Mouse (Mus musculus): ENCODE results near the gene Sim2. TPM values are rescaled to one million over a fixed set of nuclear protein-coding genes. Genes with fewer than 3 reads are reported as not detected.

Gene Sim2
- polyA plus RNA-seq, 1 experiment from 2014 or later, result 4.3 TPM

DNA sequence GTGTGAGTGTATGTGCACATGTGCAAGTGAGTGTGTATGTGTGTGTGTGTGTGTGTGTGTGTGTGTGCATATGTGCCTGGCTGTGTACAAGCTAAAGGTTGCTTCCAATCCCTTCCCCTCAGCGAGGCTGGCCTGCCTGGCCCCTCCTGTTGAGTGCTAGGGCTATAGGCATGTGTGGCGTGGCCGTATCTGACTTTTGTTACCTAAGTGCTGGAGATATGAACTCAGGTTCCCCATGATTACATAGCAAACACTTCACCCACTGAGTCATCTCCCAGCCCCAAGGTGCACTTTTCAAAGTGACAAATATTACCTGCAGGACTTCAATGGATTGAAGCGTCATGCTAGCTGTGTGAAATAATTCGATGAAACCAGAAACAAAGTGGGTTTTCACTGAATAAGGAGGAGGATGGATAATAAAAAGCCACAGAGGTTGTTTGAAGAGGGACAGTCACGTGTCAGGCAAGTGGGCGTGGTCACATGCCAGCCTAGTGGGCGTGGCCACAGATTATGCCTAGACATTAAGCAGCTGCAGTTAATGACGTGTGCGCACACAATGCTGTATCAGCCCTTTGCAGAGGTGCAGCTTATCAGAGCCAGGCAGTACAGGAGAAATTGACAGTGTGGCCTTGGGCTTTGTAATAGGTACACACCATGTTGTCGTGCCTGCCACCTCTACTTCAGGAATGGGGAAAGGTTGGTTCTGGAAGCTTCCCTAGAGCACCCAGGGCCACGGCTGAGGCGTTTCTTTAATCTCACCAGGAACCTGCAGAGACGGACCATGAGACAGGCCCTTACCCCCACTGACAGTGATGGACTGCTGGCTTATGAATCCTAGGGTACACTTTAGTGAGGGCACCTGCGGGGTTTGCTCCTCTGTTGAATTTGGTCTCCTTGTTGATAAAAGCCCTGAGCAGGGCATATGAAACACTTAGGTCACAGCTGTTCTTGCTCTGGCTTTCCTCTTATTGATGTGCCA lies 65.7 kb downstream of the Sim2 start:
- no peaks in the 10 kb centered on the region for H3K9me3 ChIP-seq
- no peak overlapping the region for H3K4me2 ChIP-seq (replicated peaks)
- no peak overlapping the region for H3K4me3 ChIP-seq
- H3K27ac ChIP-seq, result no peak overlapping the region
- H3K27me3 ChIP-seq, result peaks cover 8% of the 10 kb centered on the region
- no peak for ATAC-seq (ENCODE audit: insufficient number of reproducible peaks, insufficient read depth, low FRiP score, low TSS enrichment)
- H3K9ac ChIP-seq, result no peak overlapping the region
- peaks cover 20% of the 10 kb centered on the region for H3K4me1 ChIP-seq
- H3K36me3 ChIP-seq, result no peaks in the 10 kb centered on the region
- WGBS, result 79% methylated on average over 15 of the region's 15 CpGs

DNA sequence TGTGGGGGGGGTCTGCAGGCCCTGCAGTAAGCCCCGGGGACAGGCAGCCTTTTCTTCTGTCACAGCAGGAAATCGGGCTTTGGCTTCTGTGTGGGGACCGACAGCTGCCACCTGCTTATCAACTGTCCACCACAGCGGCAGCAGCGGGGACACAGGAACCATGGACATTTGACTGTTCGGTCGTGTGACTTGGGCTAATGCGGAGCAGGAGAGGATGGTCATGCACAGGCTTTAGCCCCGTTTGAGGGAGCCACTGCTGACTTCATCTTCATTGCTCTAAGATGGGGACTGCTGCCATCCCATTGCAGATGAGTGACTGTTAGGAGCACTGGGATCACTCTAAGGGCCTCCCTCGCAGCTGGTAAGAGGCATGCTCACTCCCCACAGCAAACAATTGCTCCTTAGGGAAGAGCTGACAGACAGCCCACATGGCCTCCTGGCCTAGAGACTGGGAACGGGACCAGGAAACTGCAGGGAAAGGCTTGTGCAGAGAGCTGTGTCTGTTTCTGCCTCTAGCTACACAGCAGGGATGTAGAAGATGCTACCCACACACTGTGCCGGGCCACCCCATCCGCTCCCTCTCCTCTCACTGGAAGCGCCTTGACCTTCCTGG lies 70.4 kb downstream of the Sim2 start:
- 30% methylated on average over 14 of the region's 14 CpGs for WGBS
- no peak overlapping the region for H3K4me3 ChIP-seq
- peaks cover 13% of the 10 kb centered on the region for H3K4me1 ChIP-seq
- no peaks in the 10 kb centered on the region for H3K9me3 ChIP-seq
- no peak overlapping the region for H3K27ac ChIP-seq
- no peak overlapping the region for H3K4me2 ChIP-seq (replicated peaks)
- H3K9ac ChIP-seq, result no peak overlapping the region
- H3K36me3 ChIP-seq, result no peaks in the 10 kb centered on the region
- H3K27me3 ChIP-seq, result peaks cover 13% of the 10 kb centered on the region
- 0 out of 2 replicates have a peak, but pooled peaks have one; percentile 38 for ATAC-seq (ENCODE audit: insufficient number of reproducible peaks, insufficient read depth, low FRiP score, low TSS enrichment)

DNA sequence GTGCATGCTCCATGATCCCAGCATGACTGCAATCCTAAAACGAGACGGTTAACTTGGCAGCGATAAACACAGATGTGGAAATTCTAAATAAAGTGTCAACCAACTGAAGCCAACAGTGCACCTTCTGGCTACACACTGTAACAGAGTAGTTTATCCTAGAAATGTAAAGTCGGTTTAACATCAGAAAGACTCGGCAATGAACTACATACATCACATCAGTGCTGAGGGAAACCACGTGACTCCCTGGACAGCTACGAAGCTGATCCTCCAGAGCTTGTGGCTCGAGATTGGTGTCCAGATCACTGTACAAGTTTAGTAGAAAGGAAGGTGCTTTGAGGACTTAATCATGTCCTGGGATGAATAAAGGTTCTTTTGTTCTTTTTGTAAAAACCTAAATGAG lies 73.1 kb downstream of the Sim2 start:
- no peak overlapping the region for H3K4me3 ChIP-seq
- ATAC-seq (ENCODE audit: insufficient number of reproducible peaks, insufficient read depth, low FRiP score, low TSS enrichment), result no peak
- H3K9me3 ChIP-seq, result no peaks in the 10 kb centered on the region
- H3K9ac ChIP-seq, result no peak overlapping the region
- H3K27ac ChIP-seq, result no peak overlapping the region
- H3K36me3 ChIP-seq, result no peaks in the 10 kb centered on the region
- H3K4me2 ChIP-seq (replicated peaks), result no peak overlapping the region
- H3K4me1 ChIP-seq, result peaks cover 13% of the 10 kb centered on the region
- peaks cover 16% of the 10 kb centered on the region for H3K27me3 ChIP-seq
- 63% methylated on average over 8 of the region's 8 CpGs for WGBS

DNA sequence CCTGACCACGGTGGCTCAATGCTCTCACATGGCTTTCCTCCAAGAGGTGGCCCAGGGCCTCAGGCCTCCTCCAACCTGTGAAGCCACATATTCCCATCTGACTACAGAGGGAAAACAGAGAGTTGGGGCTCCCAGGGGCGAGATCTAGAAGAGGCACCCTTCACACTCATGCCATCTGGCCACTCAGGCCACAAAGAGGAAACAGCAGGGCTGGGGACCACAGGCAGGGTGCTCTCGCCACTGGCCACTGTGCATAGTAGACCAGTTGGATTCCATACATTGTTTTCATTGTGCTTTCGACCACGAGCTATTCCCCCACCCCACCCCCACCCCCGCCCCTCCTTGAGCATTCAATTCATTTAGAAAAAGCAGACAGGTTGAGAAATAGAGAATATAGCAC lies 77.3 kb downstream of the Sim2 start:
- no peaks in the 10 kb centered on the region for H3K36me3 ChIP-seq
- H3K9me3 ChIP-seq, result no peaks in the 10 kb centered on the region
- ATAC-seq (ENCODE audit: insufficient number of reproducible peaks, insufficient read depth, low FRiP score, low TSS enrichment), result no peak
- H3K4me3 ChIP-seq, result no peak overlapping the region
- no peak overlapping the region for H3K9ac ChIP-seq
- no peak overlapping the region for H3K27ac ChIP-seq
- WGBS, result 57% methylated on average over 6 of the region's 6 CpGs
- H3K27me3 ChIP-seq, result 0 out of 2 replicates have a peak, but pooled peaks cover 3% of the 10 kb centered on the region
- H3K4me1 ChIP-seq, result peaks cover 19% of the 10 kb centered on the region
- no peak overlapping the region for H3K4me2 ChIP-seq (replicated peaks)

DNA sequence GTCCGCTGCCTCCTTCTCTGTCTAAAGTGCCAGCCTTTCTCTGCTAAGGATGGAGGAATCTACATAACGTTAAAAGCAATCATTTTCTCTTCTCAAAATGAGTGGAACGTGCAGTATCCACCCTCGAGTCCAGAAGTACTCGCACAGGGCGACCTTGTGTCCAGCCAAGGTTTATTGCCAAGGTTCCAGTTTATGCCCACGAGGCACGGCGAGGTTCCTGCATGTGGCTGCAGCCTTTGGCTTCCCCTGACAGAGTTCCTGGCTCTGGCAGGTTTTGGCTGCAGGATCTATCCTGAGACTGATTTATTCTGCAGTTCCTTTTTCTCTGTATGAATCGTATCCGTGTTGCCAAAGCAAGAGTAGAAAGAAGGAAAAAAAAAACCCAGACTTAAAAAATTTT lies 78.3 kb downstream of the Sim2 start:
- H3K36me3 ChIP-seq, result no peaks in the 10 kb centered on the region
- no peak overlapping the region for H3K9ac ChIP-seq
- no peak for ATAC-seq (ENCODE audit: insufficient number of reproducible peaks, insufficient read depth, low FRiP score, low TSS enrichment)
- no peak overlapping the region for H3K27ac ChIP-seq
- H3K27me3 ChIP-seq, result 0 out of 2 replicates have a peak, but pooled peaks cover 3% of the 10 kb centered on the region
- no peak overlapping the region for H3K4me2 ChIP-seq (replicated peaks)
- 85% methylated on average over 11 of the region's 11 CpGs for WGBS
- H3K9me3 ChIP-seq, result no peaks in the 10 kb centered on the region
- H3K4me3 ChIP-seq, result no peak overlapping the region
- H3K4me1 ChIP-seq, result peaks cover 19% of the 10 kb centered on the region

DNA sequence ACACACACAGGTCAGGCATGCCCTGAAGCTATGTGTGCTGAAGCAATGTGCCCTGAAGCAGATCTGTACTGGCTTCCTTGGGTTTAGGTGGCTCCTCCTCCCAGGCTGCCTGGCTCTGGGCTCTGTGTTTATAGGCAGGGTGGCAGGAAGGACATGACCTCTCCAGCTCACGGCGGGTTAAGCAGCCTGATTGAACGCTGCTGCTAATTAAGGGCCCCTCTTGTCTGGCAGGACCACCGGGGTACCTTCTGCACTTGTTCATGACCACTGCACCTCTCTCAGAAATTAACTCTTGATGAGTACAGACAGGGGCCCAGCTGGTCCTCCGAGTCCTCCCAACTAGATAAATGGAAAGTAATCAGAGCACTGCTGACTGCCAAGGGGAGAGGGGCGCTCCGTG lies 79.5 kb downstream of the Sim2 start:
- Histone ChIP-seq H3K4me1 (peaks cover 19% of the 10 kb centered on the region), H3K36me3 (no peaks in the 10 kb centered on the region), H3K9me3 (no peaks in the 10 kb centered on the region), H3K27me3 (0 out of 2 replicates have a peak, but pooled peaks cover 3% of the 10 kb centered on the region), H3K9ac (no peak overlapping the region), H3K4me3 (no peak overlapping the region), H3K27ac (no peak overlapping the region), H3K4me2 (replicated peaks) (no peak overlapping the region)
- WGBS, result 11% methylated on average over 7 of the region's 7 CpGs
- peak; percentile 65; the same call in 1 of the 2 replicates for ATAC-seq (ENCODE audit: insufficient number of reproducible peaks, insufficient read depth, low FRiP score, low TSS enrichment)

DNA sequence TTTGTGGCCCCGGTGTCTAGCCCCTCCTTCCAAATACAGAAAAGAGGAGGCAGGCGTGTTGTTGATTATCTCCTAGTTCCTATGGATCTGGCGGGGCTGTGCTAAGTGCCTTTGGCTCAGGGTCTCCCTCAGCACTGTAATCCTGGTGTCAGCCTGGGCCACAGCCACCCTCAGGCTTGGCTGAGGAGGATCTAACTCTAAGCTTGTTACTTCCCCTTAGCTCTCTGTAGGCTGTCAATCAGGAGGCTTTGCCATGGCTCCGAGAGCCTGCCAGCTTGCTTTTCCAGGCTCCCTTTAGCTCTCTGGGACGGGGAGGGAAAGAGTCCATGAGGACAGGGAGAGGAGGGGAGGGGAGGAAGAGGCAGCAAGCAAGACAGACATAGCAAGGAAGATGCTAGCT lies 80.2 kb downstream of the Sim2 start:
- no peaks in the 10 kb centered on the region for H3K36me3 ChIP-seq
- H3K4me3 ChIP-seq, result no peak overlapping the region
- peaks cover 19% of the 10 kb centered on the region for H3K4me1 ChIP-seq
- H3K27ac ChIP-seq, result no peak overlapping the region
- no peak overlapping the region for H3K4me2 ChIP-seq (replicated peaks)
- no peak for ATAC-seq (ENCODE audit: insufficient number of reproducible peaks, insufficient read depth, low FRiP score, low TSS enrichment)
- no peak overlapping the region for H3K9ac ChIP-seq
- H3K27me3 ChIP-seq, result 0 out of 2 replicates have a peak, but pooled peaks cover 3% of the 10 kb centered on the region
- no peaks in the 10 kb centered on the region for H3K9me3 ChIP-seq
- WGBS, result 11% methylated on average over 5 of the region's 5 CpGs

DNA sequence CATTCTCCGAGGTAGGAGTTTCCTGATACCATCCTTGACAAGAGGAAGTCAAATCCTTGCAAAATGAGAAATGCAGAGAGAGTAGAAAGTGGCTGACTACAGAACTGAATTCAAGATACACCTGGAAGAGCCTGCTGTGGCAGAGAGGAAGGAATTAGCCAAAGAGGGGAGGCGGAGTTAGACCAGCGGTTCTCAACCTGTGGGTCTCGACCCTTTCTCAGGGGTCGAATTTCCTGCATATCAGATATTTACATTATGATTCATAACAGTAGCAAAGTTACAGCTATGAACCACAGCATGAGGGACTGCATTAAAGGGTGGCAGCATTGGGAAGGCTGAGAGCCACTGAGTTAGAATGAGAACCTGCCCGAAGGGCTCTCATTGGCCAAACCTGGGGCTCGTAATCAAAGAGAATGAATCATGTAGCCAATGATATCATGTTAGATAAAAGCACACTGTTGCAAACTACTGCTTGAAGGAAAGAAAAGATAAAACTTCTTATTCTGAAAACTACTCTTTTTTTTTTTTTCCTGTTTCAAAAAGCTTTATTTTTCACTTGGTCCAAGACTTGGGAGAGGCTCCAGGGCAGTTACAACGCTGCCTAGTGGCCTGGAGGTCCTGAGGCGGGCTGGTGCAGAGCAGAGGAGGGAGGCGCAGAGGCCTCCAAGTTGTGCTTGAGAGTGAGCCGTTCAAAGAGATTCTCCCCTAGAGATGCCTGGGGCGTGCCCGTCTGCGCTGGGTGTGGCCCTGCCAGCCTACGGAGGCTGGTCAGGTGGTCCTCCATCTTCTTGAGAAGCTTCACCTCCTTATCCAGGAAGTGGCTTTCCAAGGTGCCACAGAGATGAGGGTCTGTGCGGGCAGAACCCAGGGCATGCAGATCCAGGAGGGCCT lies 84.2 kb downstream of the Sim2 start:
- H3K27ac ChIP-seq, result no peak overlapping the region
- H3K9me3 ChIP-seq, result no peaks in the 10 kb centered on the region
- no peak overlapping the region for H3K4me2 ChIP-seq (replicated peaks)
- H3K27me3 ChIP-seq, result peaks cover 5% of the 10 kb centered on the region; the same call in 1 of the 2 replicates
- H3K4me1 ChIP-seq, result peaks cover 17% of the 10 kb centered on the region
- 85% methylated on average over 16 of the region's 16 CpGs for WGBS
- no peak overlapping the region for H3K9ac ChIP-seq
- no peaks in the 10 kb centered on the region for H3K36me3 ChIP-seq
- no peak overlapping the region for H3K4me3 ChIP-seq
- no peak for ATAC-seq (ENCODE audit: insufficient number of reproducible peaks, insufficient read depth, low FRiP score, low TSS enrichment)

DNA sequence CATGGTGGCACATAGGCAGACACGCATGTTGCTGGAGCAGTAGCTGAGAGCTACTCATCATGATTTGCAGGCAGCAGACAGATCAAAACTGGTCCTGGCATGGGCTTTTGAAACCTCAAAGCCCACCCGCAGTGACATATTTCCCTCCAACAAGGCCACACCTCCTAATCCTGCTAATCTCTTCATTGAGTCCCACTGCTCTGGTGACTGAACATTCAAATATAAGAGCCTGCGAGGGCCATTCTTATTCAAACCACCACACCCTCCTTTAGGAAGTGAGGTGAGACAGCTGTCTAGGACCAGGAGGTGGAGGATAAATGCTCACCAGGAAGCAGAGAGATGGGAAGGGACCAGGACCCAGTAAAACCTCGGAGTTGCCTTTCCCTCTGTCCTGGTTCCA lies 85.5 kb downstream of the Sim2 start:
- ATAC-seq (ENCODE audit: insufficient number of reproducible peaks, insufficient read depth, low FRiP score, low TSS enrichment), result no peak
- H3K27ac ChIP-seq, result no peak overlapping the region
- peaks cover 5% of the 10 kb centered on the region; the same call in 1 of the 2 replicates for H3K27me3 ChIP-seq

DNA sequence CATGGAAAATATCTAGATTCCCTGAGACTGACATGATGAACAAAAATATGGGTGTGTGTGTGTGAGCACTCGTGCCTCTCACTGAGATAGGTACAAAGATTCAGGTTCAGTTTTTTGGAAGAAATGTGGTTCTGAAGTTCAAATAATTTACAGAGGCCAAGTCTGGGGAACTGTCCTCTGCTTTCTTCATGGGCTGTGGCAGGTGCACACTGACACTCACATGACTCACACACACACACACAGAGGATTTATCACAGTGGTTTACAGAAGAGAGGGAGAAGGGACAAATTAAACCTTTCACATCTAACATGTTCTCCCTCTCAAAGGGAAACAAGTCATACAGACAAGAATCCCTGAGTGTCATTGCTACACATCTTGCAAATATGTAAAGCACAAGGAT lies 88.6 kb downstream of the Sim2 start:
- no peak for ATAC-seq (ENCODE audit: insufficient number of reproducible peaks, insufficient read depth, low FRiP score, low TSS enrichment)
- Histone ChIP-seq H3K27me3 (peaks cover 21% of the 10 kb centered on the region), H3K4me2 (replicated peaks) (no peak overlapping the region), H3K4me1 (no peaks in the 10 kb centered on the region), H3K9me3 (no peaks in the 10 kb centered on the region), H3K27ac (no peak overlapping the region), H3K9ac (no peak overlapping the region), H3K4me3 (no peak overlapping the region), H3K36me3 (no peaks in the 10 kb centered on the region)
- 89% methylated on average over 1 of the region's 1 CpGs for WGBS

More for the DNA sequence above, 85.5 kb downstream of the Sim2 start:
- Histone ChIP-seq H3K36me3 (no peaks in the 10 kb centered on the region), H3K9me3 (no peaks in the 10 kb centered on the region), H3K4me1 (peaks cover 3% of the 10 kb centered on the region), H3K9ac (no peak overlapping the region), H3K4me3 (no peak overlapping the region), H3K4me2 (replicated peaks) (no peak overlapping the region)
- WGBS, result 50% methylated on average over 4 of the region's 4 CpGs

DNA sequence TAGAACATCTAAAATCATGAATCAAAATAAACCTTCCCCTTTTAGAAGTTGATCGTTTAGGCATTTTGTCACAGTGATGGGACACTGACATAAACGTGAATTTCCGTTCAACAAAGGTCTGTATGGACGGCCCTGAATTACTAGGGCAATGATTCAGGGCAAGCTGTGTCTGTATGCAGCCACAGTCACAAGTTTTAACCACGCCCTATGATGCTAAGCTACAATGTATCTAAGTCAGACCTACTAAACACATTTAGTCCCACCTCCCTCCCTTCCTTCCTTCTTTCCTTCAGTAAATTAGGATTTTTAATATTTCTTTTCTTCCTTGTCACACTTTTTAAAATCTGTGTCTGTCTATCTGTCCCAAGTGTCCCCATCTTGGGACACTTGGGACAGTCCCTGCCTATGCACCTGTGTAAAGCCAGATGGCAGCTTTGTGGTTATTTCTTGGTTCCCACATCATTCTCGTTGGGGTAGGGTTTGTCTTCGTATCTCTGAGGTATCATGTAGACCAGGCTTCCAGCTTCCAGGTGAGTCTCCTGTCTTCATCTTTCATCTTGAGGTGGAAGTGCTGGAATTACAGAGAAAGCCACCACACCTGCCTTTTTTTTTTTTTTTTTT lies 90.7 kb downstream of the Sim2 start:
- WGBS, result 70% methylated on average over 7 of the region's 7 CpGs
- ATAC-seq (ENCODE audit: insufficient number of reproducible peaks, insufficient read depth, low FRiP score, low TSS enrichment), result no peak
- H3K4me1 ChIP-seq, result peaks cover 17% of the 10 kb centered on the region
- H3K9me3 ChIP-seq, result no peaks in the 10 kb centered on the region
- H3K27me3 ChIP-seq, result peaks cover 34% of the 10 kb centered on the region
- H3K4me2 ChIP-seq (replicated peaks), result no peak overlapping the region
- H3K4me3 ChIP-seq, result no peak overlapping the region
- H3K27ac ChIP-seq, result no peak overlapping the region
- H3K36me3 ChIP-seq, result no peaks in the 10 kb centered on the region
- H3K9ac ChIP-seq, result no peak overlapping the region

Measured in embryonic facial prominence, embryonic 12.5 days (tissue).